Mouse (Mus musculus) hindbrain, embryonic 12.5 days (tissue): ENCODE data around the gene Anp32e. TPM values are rescaled to one million over a fixed set of nuclear protein-coding genes. Genes with fewer than 3 reads are reported as not detected.
A peak's percentile ranks its signal among the peaks of the same experiment; 100 is the strongest.

Experiments
- ATAC-seq: fragments of 200-750 bp; cut with Nextera tagmentation; 2 replicates; pipeline ENCODE4 v1.8.0; 2017; ENCODE audit warnings: moderate TSS enrichment; ENCODE audit not compliant: low FRiP score
- H3K27ac ChIP-seq: fragments of 300-500 bp; sonication (generic); 2 replicates; pipeline ENCODE4 v1.5.1; 2016; ENCODE audit warnings: mild to moderate bottlenecking
- H3K27me3 ChIP-seq: fragments of 300-500 bp; sonication (generic); 2 replicates; pipeline ENCODE4 v1.6.1; 2016; ENCODE audit warnings: mild to moderate bottlenecking
- H3K36me3 ChIP-seq: fragments of 300-500 bp; sonication (generic); 2 replicates; pipeline ENCODE4 v1.6.1; 2016; ENCODE audit warnings: mild to moderate bottlenecking
- H3K4me1 ChIP-seq: fragments of 300-500 bp; sonication (generic); 2 replicates; pipeline ENCODE4 v1.6.1; 2016
- H3K4me2 ChIP-seq: fragments of 300-500 bp; sonication (generic); replicated peaks from 2 replicates; pipeline ENCODE4 v1.6.1; 2016; ENCODE audit warnings: mild to moderate bottlenecking
- H3K4me3 ChIP-seq: fragments of 300-500 bp; sonication (generic); 2 replicates; pipeline ENCODE4 v1.5.1; 2016; ENCODE audit warnings: mild to moderate bottlenecking
- H3K9ac ChIP-seq: fragments of 300-500 bp; sonication (generic); 2 replicates; pipeline ENCODE4 v1.6.1; 2016; ENCODE audit warnings: mild to moderate bottlenecking, moderate library complexity
- H3K9me3 ChIP-seq: fragments of 300-500 bp; sonication (generic); replicated peaks from 2 replicates; pipeline ENCODE4 v1.6.1; 2016; ENCODE audit warnings: mild to moderate bottlenecking
- WGBS: fragments of 180-500 bp; shearing (Covaris S2); methylation state at CpG from one replicate; pipeline ENCODE4 v1.1.7; 2016; 5-methylcytosine and 5-hydroxymethylcytosine counted together
- polyA plus RNA-seq: library from polyadenylated mRNA; unstranded; fragments of >200 nt; fragmentation: Nextera tagmentation; extraction: Ambion mirVana; gene quantifications from 2 replicates; pipeline ENCODE4 v1.2.1, GENCODE M21; 2016

The Anp32e gene
- polyA plus RNA-seq, 1 experiment from 2014 or later: 265 TPM

- 71% methylated on average over 4 of the region's 4 CpGs for WGBS
- peaks cover 34% of the 10 kb centered on the region for H3K4me1 ChIP-seq
- no peak for ATAC-seq
- peaks cover 46% of the 10 kb centered on the region for H3K36me3 ChIP-seq
- no peak overlapping the region for H3K9ac ChIP-seq
- peak overlapping the region; percentile 93; the same call in 1 of the 2 replicates for H3K27ac ChIP-seq
- peaks cover 3% of the 10 kb centered on the region; the same call in 1 of the 2 replicates for H3K9me3 ChIP-seq
- 0 out of 2 replicates have a peak overlapping the region, but pooled peaks have one; percentile 50 for H3K4me2 ChIP-seq
- H3K4me3 ChIP-seq: no peak overlapping the region
- no peaks in the 10 kb centered on the region for H3K27me3 ChIP-seq
Observed at GRCm38 (mm10) chr3:95986984-95987383, 57.9 kb downstream of the Anp32e start.

GRCm38 (mm10) chr3:95987386-95988110, 58.5 kb downstream of the Anp32e start:
- WGBS: 74% methylated on average over 6 of the region's 6 CpGs
- no peaks in the 10 kb centered on the region for H3K27me3 ChIP-seq
- H3K36me3 ChIP-seq: peaks cover 51% of the 10 kb centered on the region
- ATAC-seq: no peak
- no peak overlapping the region for H3K4me3 ChIP-seq
- peaks cover 40% of the 10 kb centered on the region for H3K4me1 ChIP-seq
- H3K9me3 ChIP-seq: peaks cover 3% of the 10 kb centered on the region; the same call in 1 of the 2 replicates
- H3K9ac ChIP-seq: no peak overlapping the region
- H3K27ac ChIP-seq: no peak overlapping the region
- no peak overlapping the region for H3K4me2 ChIP-seq

- Histone ChIP-seq H3K27me3 (no peaks in the 10 kb centered on the region), H3K27ac (no peak overlapping the region), H3K4me1 (peaks cover 46% of the 10 kb centered on the region), H3K4me3 (no peak overlapping the region), H3K9me3 (peaks cover 3% of the 10 kb centered on the region; the same call in 1 of the 2 replicates), H3K4me2 (no peak overlapping the region), H3K9ac (no peak overlapping the region), H3K36me3 (peaks cover 56% of the 10 kb centered on the region)
- 94% methylated on average over 1 of the region's 1 CpGs for WGBS
- ATAC-seq: no peak
Observed at GRCm38 (mm10) chr3:95988138-95988537, 59.1 kb downstream of the Anp32e start.

GRCm38 (mm10) chr3:95988969-95989368, 59.9 kb downstream of the Anp32e start:
- peak overlapping the region; percentile 40; the same call in 1 of the 2 replicates for H3K27ac ChIP-seq
- H3K36me3 ChIP-seq: peaks cover 59% of the 10 kb centered on the region
- 0 out of 2 replicates have a peak overlapping the region, but pooled peaks have one; percentile 2 for H3K9ac ChIP-seq
- ATAC-seq: no peak
- H3K9me3 ChIP-seq: peaks cover 3% of the 10 kb centered on the region; the same call in 1 of the 2 replicates
- H3K4me3 ChIP-seq: no peak overlapping the region
- no peaks in the 10 kb centered on the region for H3K27me3 ChIP-seq
- H3K4me2 ChIP-seq: no peak overlapping the region
- 61% methylated on average over 10 of the region's 10 CpGs for WGBS
- H3K4me1 ChIP-seq: peaks cover 54% of the 10 kb centered on the region

- Histone ChIP-seq H3K4me2 (no peak overlapping the region), H3K27me3 (no peaks in the 10 kb centered on the region), H3K9ac (no peak overlapping the region), H3K9me3 (no peaks in the 10 kb centered on the region), H3K36me3 (peaks cover 59% of the 10 kb centered on the region), H3K4me1 (peaks cover 52% of the 10 kb centered on the region), H3K27ac (no peak overlapping the region; the same call in 1 of the 2 replicates), H3K4me3 (no peak overlapping the region)
- no peak for ATAC-seq
- WGBS: 87% methylated on average over 12 of the region's 12 CpGs
Observed at GRCm38 (mm10) chr3:95990413-95990941, 61.4 kb downstream of the Anp32e start.

GRCm38 (mm10) chr3:95992990-95993603, 64.1 kb downstream of the Anp32e start:
- H3K27ac ChIP-seq: peak overlapping the region; percentile 99
- peaks cover 52% of the 10 kb centered on the region for H3K4me1 ChIP-seq
- 44% methylated on average over 4 of the region's 5 CpGs for WGBS
- H3K27me3 ChIP-seq: no peaks in the 10 kb centered on the region
- peak overlapping the region; percentile 100 for H3K9ac ChIP-seq
- peak overlapping the region; percentile 91 for H3K4me2 ChIP-seq
- H3K9me3 ChIP-seq: no peaks in the 10 kb centered on the region
- no peak for ATAC-seq
- H3K4me3 ChIP-seq: peak overlapping the region; percentile 88
- H3K36me3 ChIP-seq: peaks cover 52% of the 10 kb centered on the region

- Histone ChIP-seq H3K4me2 (peak overlapping the region; percentile 91), H3K9me3 (no peaks in the 10 kb centered on the region), H3K36me3 (peaks cover 44% of the 10 kb centered on the region), H3K4me1 (peaks cover 56% of the 10 kb centered on the region), H3K9ac (peak overlapping the region; percentile 100), H3K27ac (peak overlapping the region; percentile 99), H3K27me3 (no peaks in the 10 kb centered on the region), H3K4me3 (peak overlapping the region; percentile 88)
- WGBS: 26% methylated on average over 4 of the region's 4 CpGs
- no peak for ATAC-seq
Observed at GRCm38 (mm10) chr3:95993881-95994280, 64.8 kb downstream of the Anp32e start.

- peaks cover 54% of the 10 kb centered on the region for H3K4me1 ChIP-seq
- H3K36me3 ChIP-seq: peaks cover 39% of the 10 kb centered on the region
- no peak for ATAC-seq
- H3K9me3 ChIP-seq: no peaks in the 10 kb centered on the region
- 8% methylated on average over 6 of the region's 6 CpGs for WGBS
- H3K27ac ChIP-seq: peak overlapping the region; percentile 99
- H3K9ac ChIP-seq: peak overlapping the region; percentile 100
- no peaks in the 10 kb centered on the region for H3K27me3 ChIP-seq
- peak overlapping the region; percentile 88 for H3K4me3 ChIP-seq
- peak overlapping the region; percentile 91 for H3K4me2 ChIP-seq
Observed at GRCm38 (mm10) chr3:95994381-95994846, 65.4 kb downstream of the Anp32e start.

- Histone ChIP-seq H3K9me3 (no peaks in the 10 kb centered on the region), H3K9ac (peak overlapping the region; percentile 100), H3K27me3 (no peaks in the 10 kb centered on the region), H3K36me3 (peaks cover 31% of the 10 kb centered on the region), H3K4me3 (peak overlapping the region; percentile 88), H3K27ac (peak overlapping the region; percentile 99), H3K4me1 (peaks cover 56% of the 10 kb centered on the region), H3K4me2 (peak overlapping the region; percentile 91)
- under 1% methylated on average over 50 of the region's 51 CpGs for WGBS
- ATAC-seq: peak; percentile 77
Observed at GRCm38 (mm10) chr3:95994975-95995801, 66.1 kb downstream of the Anp32e start.

GRCm38 (mm10) chr3:95995802-95996428, 66.9 kb downstream of the Anp32e start, which contains the start of gene Plekho1:
TSS of gene Plekho1 (minus strand) at chr3:95996001.
- Histone ChIP-seq H3K27ac (peak within 1 kb of the TSS; percentile 99), H3K9me3 (no peaks in the 10 kb centered on the region), H3K36me3 (peaks cover 24% of the 10 kb centered on the region), H3K4me1 (peaks cover 58% of the 10 kb centered on the region), H3K4me3 (peak within 1 kb of the TSS; percentile 88), H3K4me2 (peak within 1 kb of the TSS; percentile 91), H3K27me3 (no peaks in the 10 kb centered on the region), H3K9ac (peak within 1 kb of the TSS; percentile 100)
- under 1% methylated on average over 64 of the region's 84 CpGs for WGBS
- ATAC-seq: peak; percentile 71

- WGBS: 10% methylated on average over 6 of the region's 6 CpGs
- Histone ChIP-seq H3K9me3 (no peaks in the 10 kb centered on the region), H3K4me2 (peak overlapping the region; percentile 91), H3K27ac (peak overlapping the region; percentile 99), H3K36me3 (peaks cover 17% of the 10 kb centered on the region), H3K4me1 (peaks cover 57% of the 10 kb centered on the region), H3K4me3 (peak overlapping the region; percentile 88), H3K27me3 (no peaks in the 10 kb centered on the region), H3K9ac (peak overlapping the region; percentile 100)
- no peak for ATAC-seq
Observed at GRCm38 (mm10) chr3:95996451-95997073, 67.5 kb downstream of the Anp32e start.
